Comparison of ENCODE assay signal across 8 mouse cellular contexts in genomic region chr6:83004872-83005271, GRCm38 (mm10). TPM values are rescaled to one million over a fixed set of nuclear protein-coding genes. Genes with fewer than 3 reads are reported as not detected.
DNase-seq lines count a peak whose midpoint lies in the region; ATAC-seq and TF ChIP-seq lines count a peak whose summit lies in the region.

No protein-coding gene starts in this region.

- ATAC-seq in G1E (ENCODE audit: extremely low read depth, insufficient number of reproducible peaks, low FRiP score, poor library complexity, severe bottlenecking): peak; percentile 81
- ATAC-seq in heart, embryonic 14.5 days (ENCODE audit: insufficient number of reproducible peaks, insufficient read depth, low FRiP score, low read depth): peak; percentile 82
- ATAC-seq in lung, embryonic 16.5 days (ENCODE audit: low read depth): peak; percentile 48; the same call in 1 of the 2 replicates

- H3K4me1 ChIP-seq in G1E (ENCODE audit: insufficient read depth, low read depth, low read length): peaks cover 33% of the 10 kb centered on the region
- peaks cover 10 to 15% of the 10 kb centered on the region in 2 experiments for H3K4me1 ChIP-seq in heart, embryonic 14.5 days (ENCODE audit: control insufficient read depth in 2 of 2, insufficient read depth in 2 of 2, low read length in 2 of 2)
- peaks cover 5% of the 10 kb centered on the region; the same call in 1 of the 2 replicates for H3K4me1 ChIP-seq in lung, embryonic 16.5 days (replicated peaks; ENCODE audit: control insufficient read depth, insufficient read depth, low read length)

- no peak for TF ChIP-seq CTCF in G1E (IDR thresholded peaks at IDR 0.05; ENCODE audit: low read depth, low read length)

- no peaks in the 10 kb centered on the region for H3K9me3 ChIP-seq in G1E (replicated peaks)
- H3K9me3 ChIP-seq in heart, embryonic 14.5 days (ENCODE audit: control insufficient read depth, low read length): no peaks in the 10 kb centered on the region
- H3K9me3 ChIP-seq in lung, embryonic 16.5 days (ENCODE audit: control insufficient read depth, low read length): no peaks in the 10 kb centered on the region

- H3K9ac ChIP-seq in heart, embryonic 14.5 days (ENCODE audit: low read length): peak overlapping the region; percentile 32; the same call in 1 of the 2 replicates
- no peak overlapping the region for H3K9ac ChIP-seq in lung, embryonic 16.5 days (ENCODE audit: low read length)

- peak overlapping the region; percentile 27 for H3K4me2 ChIP-seq in heart, embryonic 14.5 days (ENCODE audit: low read length)
- no peak overlapping the region for H3K4me2 ChIP-seq in lung, embryonic 16.5 days (ENCODE audit: low read depth, low read length)

- 17% methylated on average over 7 of the region's 7 CpGs for WGBS in heart, embryonic 14.5 days
- WGBS in lung, embryonic 16.5 days: 49% methylated on average over 7 of the region's 7 CpGs

- intact Hi-C loops in gastrocnemius, postnatal 14 days (cut with DNase I; ENCODE audit: low total_unique reads): loop anchor here (5.0 kb wide), 2 partner anchors 42 to 97 kb away; partner anchors contain the start of genes Ccdc142 and Gm42688

- no peaks in the 10 kb centered on the region for H3K36me3 ChIP-seq in G1E (replicated peaks)
- H3K36me3 ChIP-seq in heart, embryonic 14.5 days (ENCODE audit: control insufficient read depth, insufficient read depth, low read length): no peaks in the 10 kb centered on the region
- H3K36me3 ChIP-seq in lung, embryonic 16.5 days (ENCODE audit: control insufficient read depth, insufficient read depth, low read length): no peaks in the 10 kb centered on the region

- H3K4me3 ChIP-seq in G1E (ENCODE audit: low read depth, low read length): peak overlapping the region; percentile 37; the same call in 1 of the 2 replicates
- H3K4me3 ChIP-seq in heart, embryonic 14.5 days (ENCODE audit: control insufficient read depth in 1 of 2, insufficient read depth in 1 of 2, low read depth in 1 of 2, low read length in 2 of 2): no peak overlapping the region
- H3K4me3 ChIP-seq in lung, embryonic 16.5 days (ENCODE audit: low read length): no peak overlapping the region

- no peaks in the 10 kb centered on the region for H3K27me3 ChIP-seq in G1E (ENCODE audit: insufficient read depth, low read length)
- H3K27me3 ChIP-seq in heart, embryonic 14.5 days (ENCODE audit: control insufficient read depth, insufficient read depth, low read length): no peaks in the 10 kb centered on the region
- no peaks in the 10 kb centered on the region for H3K27me3 ChIP-seq in lung, embryonic 16.5 days (ENCODE audit: control insufficient read depth, insufficient read depth, low read depth, low read length)

- peak; percentile 30 for DNase-seq in gastrocnemius, postnatal 14 days
- DNase-seq in gastrocnemius, adult 18-20 months (ENCODE audit: low spot score): no peak
- DNase-seq in G1E (ENCODE audit: low spot score): peak; percentile 69
- no peak for DNase-seq in cerebellum, adult 11 months
- no peak for DNase-seq in cerebellum, postnatal 10 days
- no peak for DNase-seq in left cerebral cortex, adult 11 months (ENCODE audit: low spot score)

- peak overlapping the region; percentile 13 to 67 for H3K27ac ChIP-seq in heart, embryonic 14.5 days (replicated peaks in 1 of 2; ENCODE audit: control insufficient read depth in 1 of 2, insufficient read depth in 1 of 2, low read depth in 2 of 2, low read length in 2 of 2)
- H3K27ac ChIP-seq in lung, embryonic 16.5 days (ENCODE audit: low read length): peak overlapping the region; percentile 2

RNA-seq across cellular contexts. Expression of gene Dok1, which starts 28.4 kb away (rescaled TPM):
- 1 to 10 TPM; 5.0 to 7.1 TPM for total RNA-seq in gastrocnemius, postnatal 14 days (2021)
- total RNA-seq in gastrocnemius, adult 18-20 months (2021): 1 to 10 TPM; 1.1 to 1.4 TPM
- total RNA-seq in G1E (2014; fragmentation: Nextera tagmentation) (5.1 and 7.8 TPM in 2 replicates), G1E (2017) (28.4 and 30.6 TPM in 2 replicates)
- 78.1 and 82.5 TPM in 2 replicates for polyA plus RNA-seq in G1E (2012)
- 4.3 and 6.4 TPM in 2 replicates for polyA plus RNA-seq in heart, embryonic 14.5 days (2014; fragmentation: Nextera tagmentation; extraction: Ambion mirVana)
- polyA plus RNA-seq in lung, embryonic 16.5 days (2015; fragmentation: Nextera tagmentation; extraction: Ambion mirVana): 16.7 and 17.6 TPM in 2 replicates

RNA-seq across cellular contexts. Expression of gene Loxl3, which starts 29.1 kb away (rescaled TPM):
- total RNA-seq in gastrocnemius, postnatal 14 days (2021): 1 to 10 TPM; 6.9 to 7.4 TPM
- 1 to 10 TPM; 1.2 to 1.4 TPM for total RNA-seq in gastrocnemius, adult 18-20 months (2021)
- total RNA-seq in G1E (2014; fragmentation: Nextera tagmentation) (0.75 and 0.87 TPM in 2 replicates), G1E (2017) (0.71 and 1.1 TPM in 2 replicates)
- polyA plus RNA-seq in G1E (2012): 0.12 and 0.32 TPM in 2 replicates
- polyA plus RNA-seq in heart, embryonic 14.5 days (2014; fragmentation: Nextera tagmentation; extraction: Ambion mirVana): 3.8 and 6.2 TPM in 2 replicates
- 25.5 and 26.0 TPM in 2 replicates for polyA plus RNA-seq in lung, embryonic 16.5 days (2015; fragmentation: Nextera tagmentation; extraction: Ambion mirVana)

RNA-seq across cellular contexts. Expression of gene Aup1, which starts 49.4 kb away (rescaled TPM):
- total RNA-seq in gastrocnemius, postnatal 14 days (2021): 10 to 100 TPM; 60.2 to 65.8 TPM
- total RNA-seq in gastrocnemius, adult 18-20 months (2021): 100 to 1,000 TPM in 1 of 2 experiments, 10 to 100 TPM in 1; 94.0 to 101 TPM
- total RNA-seq in G1E (2014; fragmentation: Nextera tagmentation): 409 and 454 TPM in 2 replicates
- 133 and 163 TPM in 2 replicates for total RNA-seq in G1E (2017)
- polyA plus RNA-seq in G1E (2012): 1,014 and 1,378 TPM in 2 replicates
- polyA plus RNA-seq in heart, embryonic 14.5 days (2014; fragmentation: Nextera tagmentation; extraction: Ambion mirVana): 87.8 and 95.5 TPM in 2 replicates
- polyA plus RNA-seq in lung, embryonic 16.5 days (2015; fragmentation: Nextera tagmentation; extraction: Ambion mirVana): 195 and 211 TPM in 2 replicates

RNA-seq across cellular contexts. Expression of gene Htra2, which starts 50.2 kb away (rescaled TPM):
- total RNA-seq in gastrocnemius, postnatal 14 days (2021): 10 to 100 TPM; 20.0 to 21.7 TPM
- 10 to 100 TPM; 15.3 to 17.4 TPM for total RNA-seq in gastrocnemius, adult 18-20 months (2021)
- total RNA-seq in G1E (2014; fragmentation: Nextera tagmentation): 36.0 and 39.9 TPM in 2 replicates
- 36.7 and 47.0 TPM in 2 replicates for total RNA-seq in G1E (2017)
- polyA plus RNA-seq in G1E (2012): 35.6 and 36.5 TPM in 2 replicates
- 42.8 and 47.6 TPM in 2 replicates for polyA plus RNA-seq in heart, embryonic 14.5 days (2014; fragmentation: Nextera tagmentation; extraction: Ambion mirVana)
- 61.8 and 64.9 TPM in 2 replicates for polyA plus RNA-seq in lung, embryonic 16.5 days (2015; fragmentation: Nextera tagmentation; extraction: Ambion mirVana)

RNA-seq across cellular contexts. Expression of gene Dqx1, which starts 52.8 kb away (rescaled TPM):
- total RNA-seq in gastrocnemius, postnatal 14 days (2021): under 1 TPM; 0.27 to 0.35 TPM
- total RNA-seq in gastrocnemius, adult 18-20 months (2021): under 1 TPM; 0.27 to 0.45 TPM
- total RNA-seq in G1E (2014; fragmentation: Nextera tagmentation): 23.5 and 28.7 TPM in 2 replicates
- 2.5 and 3.8 TPM in 2 replicates for total RNA-seq in G1E (2017)
- polyA plus RNA-seq in G1E (2012): 1.4 and 2.3 TPM in 2 replicates
- 0.38 and 0.46 TPM in 2 replicates for polyA plus RNA-seq in heart, embryonic 14.5 days (2014; fragmentation: Nextera tagmentation; extraction: Ambion mirVana)
- 1.9 and 2.0 TPM in 2 replicates for polyA plus RNA-seq in lung, embryonic 16.5 days (2015; fragmentation: Nextera tagmentation; extraction: Ambion mirVana)

Comparison
In these comparisons a context has a peak if more than half of its experiments do, and no peak if none do; other contexts are left out.
1. DNase-seq: peak in gastrocnemius, postnatal 14 days (single experiment) and G1E (single experiment); none in gastrocnemius, adult 18-20 months (single experiment), cerebellum, adult 11 months (single experiment), cerebellum, postnatal 10 days (0 of 2) and left cerebral cortex, adult 11 months (single experiment).
2. Peak in every context shown above with its lines, with median percentiles within 50 percentile points of each other: ATAC-seq.